Comparison of ENCODE assay signal across 19 mouse cellular contexts in the genomic region with DNA sequence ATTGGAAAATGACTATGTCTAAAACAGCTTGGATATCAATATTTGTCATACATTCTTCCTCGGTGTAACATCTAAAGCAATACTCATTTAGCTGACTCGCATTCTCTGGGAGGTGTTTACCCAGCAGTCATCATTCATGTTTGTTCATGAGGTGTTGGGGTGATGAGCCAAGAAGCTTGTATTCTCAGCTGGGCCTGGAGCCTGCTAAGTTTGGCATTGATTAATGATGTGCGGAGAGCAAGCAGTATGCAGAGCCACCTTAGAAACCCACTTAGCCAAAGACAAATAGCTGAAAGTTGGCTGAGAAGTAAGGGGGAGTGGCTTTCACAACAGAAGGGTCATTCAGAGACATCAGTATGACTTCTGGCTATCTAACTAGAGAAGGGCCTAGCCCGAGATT.
DNase-seq lines count a peak whose midpoint lies in the region; ATAC-seq and TF ChIP-seq lines count a peak whose summit lies in the region.
"Had no signal": no experiment of that assay in that cellular context is flagged by ENCODE, and none has a peak within 500 bp of the region (broad histone marks: within the 10 kb centered on the region; RNA-seq: fewer than 3 reads in every experiment).

No protein-coding gene starts in this region.

- H3K4me1 ChIP-seq in midbrain, postnatal 0 days (ENCODE audit: insufficient read depth, low read length): no peaks in the 10 kb centered on the region
- H3K4me1 ChIP-seq in midbrain, embryonic 13.5 days (replicated peaks): 0 out of 2 replicates have a peak, but pooled peaks cover 3% of the 10 kb centered on the region
- H3K4me1 ChIP-seq in lung, postnatal 0 days (ENCODE audit: insufficient read depth, low read depth, low read length): no peaks in the 10 kb centered on the region
- H3K4me1 ChIP-seq: embryonic facial prominence, embryonic 10.5 days; forebrain, embryonic 15.5 days; intestine, embryonic 15.5 days had no signal

- no peak overlapping the region for H3K4me2 ChIP-seq in midbrain, postnatal 0 days (ENCODE audit: low read depth, low read length, poor library complexity, severe bottlenecking)
- H3K4me2 ChIP-seq in midbrain, embryonic 13.5 days (replicated peaks): no peak overlapping the region
- H3K4me2 ChIP-seq in lung, postnatal 0 days (replicated peaks; ENCODE audit: low read depth, low read length): no peak overlapping the region
- H3K4me2 ChIP-seq: forebrain, embryonic 15.5 days; intestine, embryonic 15.5 days had no signal

- no peaks in the 10 kb centered on the region for H3K27me3 ChIP-seq in midbrain, postnatal 0 days (ENCODE audit: insufficient read depth, low read length)
- no peaks in the 10 kb centered on the region for H3K27me3 ChIP-seq in midbrain, embryonic 13.5 days
- H3K27me3 ChIP-seq in lung, postnatal 0 days (replicated peaks; ENCODE audit: insufficient read depth, low read length): no peaks in the 10 kb centered on the region
- H3K27me3 ChIP-seq: forebrain, embryonic 15.5 days; intestine, embryonic 15.5 days had no signal

- DNase-seq in midbrain, postnatal 0 days (ENCODE audit: low spot score): peak; percentile 48
- peak; percentile 20 for DNase-seq in forelimb bud, embryonic 11.5 days (ENCODE audit: low read depth, low spot score)
- DNase-seq in lung, postnatal 0 days (ENCODE audit: low spot score): peak; percentile 39
- DNase-seq in thymus, postnatal 10 days (ENCODE audit: low spot score in 2 of 2): no peak
- DNase-seq in left cerebral cortex, adult 11 months (ENCODE audit: low spot score): no peak
- DNase-seq: adrenal gland, postnatal 14 days; cerebellum, adult 8-10 months; gastrocnemius, adult 2 months; kidney, postnatal 4 days; right cerebral cortex, adult 18-20 months; spleen, adult 18-20 months; thymus, postnatal 4 days had no signal

- H3K27ac ChIP-seq in midbrain, postnatal 0 days (ENCODE audit: low read depth, low read length): no peak overlapping the region
- no peak overlapping the region for H3K27ac ChIP-seq in midbrain, embryonic 13.5 days
- no peak overlapping the region for H3K27ac ChIP-seq in lung, postnatal 0 days (ENCODE audit: low read length)
- H3K27ac ChIP-seq: embryonic facial prominence, embryonic 10.5 days; forebrain, embryonic 15.5 days; gastrocnemius, adult 2 months; intestine, embryonic 15.5 days had no signal

- no peak for TF ChIP-seq CTCF in midbrain, postnatal 0 days (IDR thresholded peaks at IDR 0.05)
- TF ChIP-seq CTCF in lung, postnatal 0 days (IDR thresholded peaks at IDR 0.05): no peak

- H3K9ac ChIP-seq in midbrain, postnatal 0 days (replicated peaks; ENCODE audit: low read length, poor library complexity, severe bottlenecking): no peak overlapping the region
- H3K9ac ChIP-seq in midbrain, embryonic 13.5 days (replicated peaks): no peak overlapping the region
- H3K9ac ChIP-seq in lung, postnatal 0 days (replicated peaks; ENCODE audit: low read depth): no peak overlapping the region
- H3K9ac ChIP-seq: forebrain, embryonic 15.5 days; intestine, embryonic 15.5 days had no signal

- H3K36me3 ChIP-seq in midbrain, postnatal 0 days (ENCODE audit: insufficient read depth, low read length): no peaks in the 10 kb centered on the region
- no peaks in the 10 kb centered on the region for H3K36me3 ChIP-seq in midbrain, embryonic 13.5 days
- H3K36me3 ChIP-seq in lung, postnatal 0 days (ENCODE audit: insufficient read depth, low read length): no peaks in the 10 kb centered on the region
- H3K36me3 ChIP-seq: embryonic facial prominence, embryonic 10.5 days; forebrain, embryonic 15.5 days; G1E; intestine, embryonic 15.5 days had no signal

- H3K9me3 ChIP-seq in midbrain, postnatal 0 days (ENCODE audit: low read length): no peaks in the 10 kb centered on the region
- no peaks in the 10 kb centered on the region for H3K9me3 ChIP-seq in midbrain, embryonic 13.5 days
- H3K9me3 ChIP-seq in lung, postnatal 0 days (ENCODE audit: low read length): no peaks in the 10 kb centered on the region
- H3K9me3 ChIP-seq: embryonic facial prominence, embryonic 10.5 days; forebrain, embryonic 15.5 days; G1E; intestine, embryonic 15.5 days had no signal

- 89% methylated on average over 4 of the region's 4 CpGs for WGBS in midbrain, postnatal 0 days
- WGBS in midbrain, embryonic 13.5 days: 88% methylated on average over 4 of the region's 4 CpGs
- WGBS in lung, postnatal 0 days: 30% methylated on average over 4 of the region's 4 CpGs

- peak; percentile 19; the same call in 1 of the 2 replicates for TF ChIP-seq EP300 in lung, postnatal 0 days (IDR thresholded peaks at IDR 0.05)

- no peak for ATAC-seq in midbrain, postnatal 0 days (ENCODE audit: low FRiP score)
- no peak for ATAC-seq in midbrain, embryonic 13.5 days
- peak; percentile 58 for ATAC-seq in lung, postnatal 0 days
- no peak for ATAC-seq in megakaryocyte, adult 5-6 weeks (ENCODE audit: poor library complexity, severe bottlenecking)
- ATAC-seq: forebrain, embryonic 15.5 days; intestine, embryonic 15.5 days had no signal

- no peak overlapping the region for H3K4me3 ChIP-seq in midbrain, postnatal 0 days (ENCODE audit: low read depth, low read length)
- H3K4me3 ChIP-seq in midbrain, embryonic 13.5 days (replicated peaks): no peak overlapping the region
- no peak overlapping the region for H3K4me3 ChIP-seq in lung, postnatal 0 days (ENCODE audit: low read depth, low read length)
- H3K4me3 ChIP-seq: embryonic facial prominence, embryonic 10.5 days; erythroblast, embryonic 14.5 days; forebrain, embryonic 15.5 days; gastrocnemius, adult 2 months; intestine, embryonic 15.5 days had no signal

Comparison
In these comparisons a context has a peak if more than half of its experiments do, and no peak if none do; other contexts are left out.
1. DNase-seq: peak in midbrain, postnatal 0 days (single experiment), forelimb bud, embryonic 11.5 days (single experiment) and lung, postnatal 0 days (single experiment); none in thymus, postnatal 10 days (0 of 2) and left cerebral cortex, adult 11 months (single experiment).